Mouse (Mus musculus) hindbrain, postnatal 0 days (tissue): Measurements from ENCODE around the gene Jph3. TPM values are rescaled to one million over a fixed set of nuclear protein-coding genes. Genes with fewer than 3 reads are reported as not detected.

Experiments
- ATAC-seq: fragments of 200-750 bp; cut with Nextera tagmentation; 2 replicates; pipeline ENCODE4 v1.8.0; 2017; ENCODE audit warnings: mild to moderate bottlenecking, moderate TSS enrichment, moderate library complexity
- DNase-seq: peaks from one replicate; pipeline ENCODE4 v3.0.0-alpha.2; 2015; ENCODE audit warnings: low spot score
- H3K27ac ChIP-seq: fragments of 300-500 bp; sonication (generic); 2 replicates; pipeline ENCODE4 v1.5.1; 2014; ENCODE audit warnings: mild to moderate bottlenecking
- H3K27me3 ChIP-seq: fragments of 300-500 bp; sonication (generic); 2 replicates; pipeline ENCODE4 v1.6.1; 2014; ENCODE audit warnings: low read length, mixed read lengths; ENCODE audit not compliant: insufficient read depth
- H3K36me3 ChIP-seq: fragments of 300-500 bp; sonication (generic); 2 replicates; pipeline ENCODE4 v1.6.1; 2014; ENCODE audit warnings: low read length, mixed read lengths; ENCODE audit not compliant: insufficient read depth
- H3K4me1 ChIP-seq: fragments of 300-500 bp; sonication (generic); 2 replicates; pipeline ENCODE4 v1.6.1; 2014; ENCODE audit warnings: antibody characterized with exemption, low read length, mixed read lengths; ENCODE audit not compliant: insufficient read depth
- H3K4me2 ChIP-seq: fragments of 300-500 bp; sonication (generic); 2 replicates; pipeline ENCODE4 v1.6.1; 2014; ENCODE audit warnings: low read depth, mild to moderate bottlenecking, low read length, moderate library complexity, mixed read lengths
- H3K4me3 ChIP-seq: fragments of 300-500 bp; sonication (generic); 2 replicates; pipeline ENCODE4 v1.5.1; 2014; ENCODE audit warnings: low read length
- H3K9ac ChIP-seq: fragments of 300-500 bp; sonication (generic); replicated peaks from 2 replicates; pipeline ENCODE4 v1.6.1; 2014; ENCODE audit warnings: mild to moderate bottlenecking, low read length, moderate library complexity, mixed read lengths
- H3K9me3 ChIP-seq: fragments of 300-500 bp; sonication (generic); 2 replicates; pipeline ENCODE4 v1.6.1; 2016; ENCODE audit warnings: low read length, mixed read lengths
- CTCF ChIP-seq: IDR thresholded peaks from 2 replicates; pipeline ENCODE4 v1.5.1; 2016; ENCODE audit warnings: antibody characterized with exemption, control low read depth, low read depth
- WGBS: fragments of 180-500 bp; shearing (Covaris S2); extraction: QIAGEN DNeasy Blood & Tissue Kit; methylation state at CpG from one replicate; pipeline ENCODE4 v1.1.7; 2014; 5-methylcytosine and 5-hydroxymethylcytosine counted together
- polyA plus RNA-seq: library from polyadenylated mRNA; unstranded; fragments of >200 nt; fragmentation: Nextera tagmentation; extraction: Ambion mirVana; gene quantifications from 2 replicates; pipeline ENCODE4 v1.2.1, GENCODE M21; 2015
- total RNA-seq: library from RNA; depleted of rRNA; stranded (reverse); fragments of >200 nt; gene quantifications from 2 replicates; pipeline ENCODE4 v1.2.3, GENCODE M21; 2014

Gene Jph3
- total and polyA plus RNA-seq, 2 experiments from 2014 or later, result 75.2 to 102 TPM

- DNase-seq (no peak), ATAC-seq (no peak)
- no peak overlapping the region for H3K9ac ChIP-seq
- H3K36me3 ChIP-seq, result no peaks in the 10 kb centered on the region
- peaks cover 11% of the 10 kb centered on the region for H3K4me1 ChIP-seq
- no peak overlapping the region for H3K4me2 ChIP-seq
- H3K4me3 ChIP-seq, result no peak overlapping the region
- H3K9me3 ChIP-seq, result no peaks in the 10 kb centered on the region
- H3K27ac ChIP-seq, result no peak overlapping the region
- no peaks in the 10 kb centered on the region for H3K27me3 ChIP-seq
- peak; percentile 87 for TF ChIP-seq CTCF
- WGBS, result 51% methylated on average over 4 of the region's 4 CpGs
Measured at GRCm38 (mm10) chr8:121694453-121694852, 35.0 kb upstream of the Jph3 start.

- Histone ChIP-seq H3K9ac (no peak overlapping the region), H3K4me3 (no peak overlapping the region), H3K27ac (no peak overlapping the region), H3K4me2 (no peak overlapping the region), H3K9me3 (no peaks in the 10 kb centered on the region), H3K36me3 (no peaks in the 10 kb centered on the region), H3K27me3 (no peaks in the 10 kb centered on the region), H3K4me1 (peaks cover 11% of the 10 kb centered on the region)
- DNase-seq (no peak), ATAC-seq (no peak)
- WGBS, result 76% methylated on average over 6 of the region's 6 CpGs
- TF ChIP-seq CTCF, result no peak
Measured at GRCm38 (mm10) chr8:121695585-121696184, 33.7 kb upstream of the Jph3 start.

DNA sequence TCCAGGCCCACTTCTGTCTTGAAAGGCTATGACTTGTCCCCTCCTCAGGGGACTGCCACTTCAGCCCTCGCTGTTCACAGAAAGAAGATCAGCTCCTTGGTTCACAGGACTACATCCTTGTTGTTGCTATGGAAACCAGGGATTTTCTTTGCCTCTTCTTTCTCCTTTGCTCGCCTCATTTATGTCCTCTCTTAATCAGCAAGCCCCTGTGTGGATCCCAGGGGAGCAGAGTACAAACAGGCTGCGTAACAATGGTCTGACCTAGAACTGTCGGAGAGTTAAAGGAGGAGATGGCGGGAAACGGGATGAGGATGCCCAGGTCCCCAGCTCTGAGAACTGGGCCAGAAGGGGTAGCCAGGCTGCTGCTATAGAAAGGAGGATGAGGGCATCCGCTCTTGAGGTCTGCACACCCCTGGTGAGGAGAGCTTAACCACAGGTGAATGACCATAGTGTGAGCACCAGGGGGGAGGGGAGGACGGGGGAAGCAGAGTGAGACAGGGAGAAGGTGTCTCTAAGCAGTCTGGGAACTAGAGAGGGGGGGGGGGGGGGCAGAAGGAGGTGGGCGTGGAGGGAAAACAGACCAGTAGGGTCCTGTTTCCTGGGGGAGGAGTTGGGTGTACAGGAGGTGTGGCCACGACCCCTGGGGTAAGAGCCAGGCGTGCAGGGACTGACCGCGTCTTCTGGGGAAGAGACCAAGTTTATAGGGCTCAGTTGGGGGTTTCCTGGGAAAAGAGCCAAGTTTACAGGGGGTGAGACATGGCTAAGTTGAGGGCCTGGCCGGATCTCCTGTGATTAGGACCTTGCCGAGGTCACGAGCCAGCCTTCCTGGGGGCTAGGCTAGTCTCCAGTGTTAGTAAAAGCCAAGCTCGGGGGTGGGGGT is 31.4 kb upstream of the Jph3 start:
- Histone ChIP-seq H3K4me3 (no peak overlapping the region), H3K4me1 (peaks cover 11% of the 10 kb centered on the region)
- peak; percentile 77 for DNase-seq

DNA sequence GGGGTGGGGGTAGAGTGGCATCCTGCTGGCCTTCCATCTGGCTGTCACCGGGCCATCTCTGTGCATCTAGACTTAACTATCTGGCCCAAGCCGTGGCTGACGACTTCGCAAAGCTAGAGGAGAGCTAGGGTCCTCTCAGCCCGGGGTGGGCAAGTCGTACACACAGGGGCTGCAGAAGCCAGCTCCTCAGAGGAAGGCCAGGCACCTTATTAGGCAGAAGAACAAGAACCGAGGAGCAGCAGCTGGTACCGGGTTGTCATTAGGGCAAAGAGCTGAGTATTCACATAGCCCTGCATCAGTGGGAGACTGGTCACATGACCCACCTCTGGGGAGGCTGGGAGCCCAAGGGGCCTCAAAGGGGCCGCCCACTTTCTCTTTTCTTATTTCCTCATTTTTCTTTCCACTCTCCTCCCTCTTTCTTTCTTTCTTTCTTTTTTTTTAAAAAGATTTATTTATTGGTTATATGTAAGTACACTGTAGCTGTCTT is 30.8 kb upstream of the Jph3 start:
- H3K4me2 ChIP-seq, result peak overlapping the region; percentile 40
- no peak overlapping the region for H3K4me3 ChIP-seq
- 8% methylated on average over 9 of the region's 9 CpGs for WGBS

More for the DNA sequence above, 31.4 kb upstream of the Jph3 start:
- no peak for TF ChIP-seq CTCF
- Histone ChIP-seq H3K27me3 (no peaks in the 10 kb centered on the region), H3K4me2 (peak overlapping the region; percentile 40), H3K9me3 (no peaks in the 10 kb centered on the region), H3K9ac (no peak overlapping the region; the same call in 1 of the 2 replicates), H3K36me3 (no peaks in the 10 kb centered on the region), H3K27ac (peak overlapping the region; percentile 78)
- WGBS, result 3% methylated on average over 16 of the region's 17 CpGs
- ATAC-seq, result peak; percentile 56

GRCm38 (mm10) chr8:121699936-121700335 is 29.5 kb upstream of the Jph3 start:
- H3K4me3 ChIP-seq, result no peak overlapping the region
- 100% methylated on average over 2 of the region's 2 CpGs for WGBS
- no peak for DNase-seq
- no peak overlapping the region for H3K4me2 ChIP-seq
- H3K27me3 ChIP-seq, result no peaks in the 10 kb centered on the region
- TF ChIP-seq CTCF, result no peak
- ATAC-seq, result no peak
- no peak overlapping the region for H3K9ac ChIP-seq
- H3K36me3 ChIP-seq, result no peaks in the 10 kb centered on the region
- H3K27ac ChIP-seq, result 0 out of 2 replicates have a peak overlapping the region, but pooled peaks have one; percentile 11
- peaks cover 11% of the 10 kb centered on the region for H3K4me1 ChIP-seq
- no peaks in the 10 kb centered on the region for H3K9me3 ChIP-seq

More for the DNA sequence above, 30.8 kb upstream of the Jph3 start:
- Histone ChIP-seq H3K9me3 (no peaks in the 10 kb centered on the region), H3K27me3 (no peaks in the 10 kb centered on the region), H3K4me1 (peaks cover 11% of the 10 kb centered on the region), H3K9ac (no peak overlapping the region; the same call in 1 of the 2 replicates), H3K36me3 (no peaks in the 10 kb centered on the region), H3K27ac (peak overlapping the region; percentile 78; the same call in 1 of the 2 replicates)
- TF ChIP-seq CTCF, result no peak
- ATAC-seq, result peak; percentile 38; the same call in 1 of the 2 replicates
- DNase-seq, result peak; percentile 31

DNA sequence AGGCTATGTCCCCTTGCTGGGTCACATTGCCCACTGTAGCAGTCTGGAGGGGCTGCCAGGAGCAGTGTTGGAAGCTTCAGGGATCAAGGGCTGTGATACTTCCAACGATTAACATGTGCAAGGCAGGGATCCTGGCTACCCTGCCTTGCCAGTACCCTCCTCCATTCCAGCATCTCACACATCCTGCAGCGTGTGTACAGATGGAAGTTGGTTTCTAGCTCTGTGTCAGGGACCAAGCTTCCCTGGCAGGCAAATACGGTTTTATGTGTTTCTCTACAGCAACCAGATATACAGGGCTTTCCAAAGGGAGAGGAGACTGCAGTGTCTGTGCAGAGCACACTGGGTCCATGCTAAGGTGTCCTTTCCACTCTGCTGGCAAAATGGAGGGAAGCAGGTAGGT is 24.2 kb upstream of the Jph3 start:
- H3K4me1 ChIP-seq, result no peaks in the 10 kb centered on the region
- H3K27ac ChIP-seq, result no peak overlapping the region; the same call in 1 of the 2 replicates
- no peak overlapping the region for H3K4me2 ChIP-seq
- H3K9me3 ChIP-seq, result no peaks in the 10 kb centered on the region
- H3K9ac ChIP-seq, result no peak overlapping the region
- WGBS, result 62% methylated on average over 3 of the region's 3 CpGs
- ATAC-seq (no peak), DNase-seq (no peak)
- no peaks in the 10 kb centered on the region for H3K27me3 ChIP-seq
- TF ChIP-seq CTCF, result no peak
- H3K36me3 ChIP-seq, result no peaks in the 10 kb centered on the region
- no peak overlapping the region for H3K4me3 ChIP-seq
